Comparison of ENCODE assay signal across 23 mouse cellular contexts in genomic region chr12:108941282-108941681, GRCm38 (mm10). TPM values are rescaled to one million over a fixed set of nuclear protein-coding genes. Genes with fewer than 3 reads are reported as not detected.
DNase-seq lines count a peak whose midpoint lies in the region; ATAC-seq and TF ChIP-seq lines count a peak whose summit lies in the region.
"Had no signal": no experiment of that assay in that cellular context is flagged by ENCODE, and none has a peak within 500 bp of the region (broad histone marks: within the 10 kb centered on the region; RNA-seq: fewer than 3 reads in every experiment).

No protein-coding gene starts in this region.

- no peaks in the 10 kb centered on the region for H3K27me3 ChIP-seq in hindbrain, postnatal 0 days (ENCODE audit: insufficient read depth, low read length)
- no peaks in the 10 kb centered on the region for H3K27me3 ChIP-seq in hindbrain, embryonic 10.5 days (ENCODE audit: insufficient read depth, poor library complexity, severe bottlenecking)
- H3K27me3 ChIP-seq in testis, adult 2 months (ENCODE audit: control insufficient read depth, insufficient read depth, low read length): no peaks in the 10 kb centered on the region
- H3K27me3 ChIP-seq in stomach, postnatal 0 days (ENCODE audit: control insufficient read depth, insufficient read depth, low read length): no peaks in the 10 kb centered on the region
- H3K27me3 ChIP-seq: CH12.LX; embryonic facial prominence, embryonic 12.5 days; forebrain, embryonic 15.5 days; heart, embryonic 13.5 days; hindbrain, embryonic 12.5 days; Patski had no signal

- ATAC-seq in hindbrain, postnatal 0 days: no peak
- ATAC-seq in stomach, postnatal 0 days (ENCODE audit: low FRiP score, low TSS enrichment): no peak
- ATAC-seq: activated CD4-positive, CD25-positive, alpha-beta regulatory T cell, adult 4 months; forebrain, embryonic 15.5 days; hindbrain, embryonic 16.5 days had no signal

- TF ChIP-seq EP300 in stomach, postnatal 0 days (optimal IDR thresholded peaks at IDR 0.05): no peak

- intact Hi-C loops in left cerebral cortex, adult 2 months (cut with DNase I): no loop called here
- intact Hi-C loops in left cerebral cortex, postnatal 4 days (cut with DNase I): no loop called here

- no peak overlapping the region for H3K27ac ChIP-seq in hindbrain, postnatal 0 days
- no peak overlapping the region for H3K27ac ChIP-seq in hindbrain, embryonic 10.5 days
- H3K27ac ChIP-seq in left cerebral cortex, adult 2 months: no peak overlapping the region
- no peak overlapping the region for H3K27ac ChIP-seq in testis, adult 2 months (ENCODE audit: control insufficient read depth, insufficient read depth, low read depth, low read length)
- no peak overlapping the region for H3K27ac ChIP-seq in stomach, postnatal 0 days (replicated peaks)
- H3K27ac ChIP-seq: embryonic facial prominence, embryonic 12.5 days; forebrain, embryonic 15.5 days; heart, embryonic 13.5 days; hindbrain, embryonic 12.5 days had no signal

- no peaks in the 10 kb centered on the region for H3K36me3 ChIP-seq in hindbrain, postnatal 0 days (ENCODE audit: insufficient read depth, low read length)
- H3K36me3 ChIP-seq in hindbrain, embryonic 10.5 days: no peaks in the 10 kb centered on the region
- no peaks in the 10 kb centered on the region for H3K36me3 ChIP-seq in testis, adult 2 months (ENCODE audit: control insufficient read depth, insufficient read depth, low read length)
- H3K36me3 ChIP-seq in stomach, postnatal 0 days (ENCODE audit: control insufficient read depth, insufficient read depth, low read length): no peaks in the 10 kb centered on the region
- H3K36me3 ChIP-seq: embryonic facial prominence, embryonic 12.5 days; forebrain, embryonic 15.5 days; heart, embryonic 13.5 days; hindbrain, embryonic 12.5 days had no signal

- WGBS in hindbrain, postnatal 0 days: 59% methylated on average over 2 of the region's 2 CpGs
- 65% methylated on average over 2 of the region's 2 CpGs for WGBS in hindbrain, embryonic 10.5 days
- WGBS in stomach, postnatal 0 days: 49% methylated on average over 2 of the region's 2 CpGs

- H3K9ac ChIP-seq in hindbrain, postnatal 0 days (replicated peaks; ENCODE audit: low read length): no peak overlapping the region
- H3K9ac ChIP-seq in stomach, postnatal 0 days (ENCODE audit: low read length): no peak overlapping the region
- H3K9ac ChIP-seq: embryonic facial prominence, embryonic 12.5 days; forebrain, embryonic 15.5 days; heart, embryonic 13.5 days; hindbrain, embryonic 12.5 days had no signal

- H3K9me3 ChIP-seq in hindbrain, postnatal 0 days (ENCODE audit: low read length): no peaks in the 10 kb centered on the region
- H3K9me3 ChIP-seq in hindbrain, embryonic 10.5 days: no peaks in the 10 kb centered on the region
- no peaks in the 10 kb centered on the region for H3K9me3 ChIP-seq in stomach, postnatal 0 days (ENCODE audit: control insufficient read depth, low read length)
- H3K9me3 ChIP-seq: embryonic facial prominence, embryonic 12.5 days; forebrain, embryonic 15.5 days; heart, embryonic 13.5 days; hindbrain, embryonic 12.5 days had no signal

- DNase-seq in hindbrain, postnatal 0 days (ENCODE audit: low spot score): peak; percentile 25
- no peak for DNase-seq in hindbrain, embryonic 10.5 days (ENCODE audit: low spot score)
- no peak for DNase-seq in left cerebral cortex, adult 2 months (ENCODE audit: extremely low spot score in 1 of 2, low spot score in 2 of 2)
- DNase-seq in left cerebral cortex, postnatal 4 days: no peak
- no peak for DNase-seq in testis, postnatal 10 days (ENCODE audit: low spot score)
- no peak for DNase-seq in stomach, postnatal 0 days (ENCODE audit: low spot score)
- no peak for DNase-seq in layer of hippocampus, postnatal 10 days (ENCODE audit: low spot score in 2 of 2)
- DNase-seq: adrenal gland, adult 2 months; adrenal gland, postnatal 25 days; cerebellum, adult 11 months; cerebellum, adult 8-10 months; cerebellum, postnatal 14 days; gastrocnemius, postnatal 10 days; heart, postnatal 36 days had no signal

- TF ChIP-seq POLR2A in testis, adult 2 months (IDR thresholded peaks at IDR 0.05; ENCODE audit: control insufficient read depth, low read depth, low read length): no peak

- H3K4me1 ChIP-seq in hindbrain, postnatal 0 days (ENCODE audit: insufficient read depth, low read length): no peaks in the 10 kb centered on the region
- peaks cover 9% of the 10 kb centered on the region for H3K4me1 ChIP-seq in hindbrain, embryonic 10.5 days (replicated peaks)
- H3K4me1 ChIP-seq in testis, adult 2 months (ENCODE audit: control insufficient read depth, insufficient read depth, low read length): no peaks in the 10 kb centered on the region
- no peaks in the 10 kb centered on the region for H3K4me1 ChIP-seq in stomach, postnatal 0 days (replicated peaks; ENCODE audit: control insufficient read depth, insufficient read depth)
- H3K4me1 ChIP-seq: embryonic facial prominence, embryonic 12.5 days; forebrain, embryonic 15.5 days had no signal

- H3K4me3 ChIP-seq in hindbrain, postnatal 0 days (ENCODE audit: low read length): no peak overlapping the region
- H3K4me3 ChIP-seq in hindbrain, embryonic 10.5 days: no peak overlapping the region
- H3K4me3 ChIP-seq in left cerebral cortex, adult 2 months: no peak overlapping the region
- peak overlapping the region; percentile 61 for H3K4me3 ChIP-seq in testis, adult 2 months (ENCODE audit: control insufficient read depth, low read depth, low read length)
- H3K4me3 ChIP-seq in stomach, postnatal 0 days (ENCODE audit: low read depth, low read length): no peak overlapping the region
- H3K4me3 ChIP-seq: embryonic facial prominence, embryonic 12.5 days; forebrain, embryonic 15.5 days; heart, embryonic 13.5 days; hindbrain, embryonic 12.5 days had no signal

- H3K4me2 ChIP-seq in hindbrain, postnatal 0 days (ENCODE audit: low read depth, low read length): no peak overlapping the region
- no peak overlapping the region for H3K4me2 ChIP-seq in stomach, postnatal 0 days (replicated peaks; ENCODE audit: low read depth)
- H3K4me2 ChIP-seq: embryonic facial prominence, embryonic 12.5 days; forebrain, embryonic 15.5 days; heart, embryonic 13.5 days; hindbrain, embryonic 12.5 days had no signal

- TF ChIP-seq CTCF in hindbrain, postnatal 0 days (IDR thresholded peaks at IDR 0.05; ENCODE audit: low read depth): peak; percentile 60
- TF ChIP-seq CTCF in left cerebral cortex, adult 2 months (IDR thresholded peaks at IDR 0.05): peak; percentile 15; the same call in 1 of the 2 replicates
- TF ChIP-seq CTCF in testis, adult 2 months (IDR thresholded peaks at IDR 0.05; ENCODE audit: control insufficient read depth, insufficient read depth, insufficient replicate concordance, low read depth, low read length): no peak
- peak; percentile 36; the same call in 1 of the 2 replicates for TF ChIP-seq CTCF in stomach, postnatal 0 days (IDR thresholded peaks at IDR 0.05; ENCODE audit: low read depth)

RNA-seq across cellular contexts. Expression of gene Wars, which starts 47.3 kb away (rescaled TPM):
- total RNA-seq in hindbrain, postnatal 0 days (2014; rRNA removed): 114 and 123 TPM in 2 replicates
- 92.4 and 95.4 TPM in 2 replicates for polyA plus RNA-seq in hindbrain, postnatal 0 days (2015; fragmentation: Nextera tagmentation; extraction: Ambion mirVana)
- polyA plus RNA-seq in hindbrain, embryonic 10.5 days (2016; fragmentation: Nextera tagmentation; extraction: Ambion mirVana): 142 and 143 TPM in 2 replicates
- 10 to 100 TPM; 84.8 to 86.0 TPM for total RNA-seq in left cerebral cortex, adult 2 months (2021)
- 10 to 100 TPM; 93.2 to 99.7 TPM for total RNA-seq in left cerebral cortex, postnatal 4 days (2021)
- 27.4 and 43.7 TPM in 2 replicates for polyA plus RNA-seq in testis, adult 2 months (2012; rRNA removed)
- polyA plus RNA-seq in stomach, postnatal 0 days (2015; fragmentation: Nextera tagmentation; extraction: Ambion mirVana): 70.7 and 76.0 TPM in 2 replicates
- 10 to 100 TPM; 82.9 to 91.9 TPM for total RNA-seq in layer of hippocampus, postnatal 10 days (2021)

RNA-seq across cellular contexts. Expression of gene Wdr25, which starts 47.9 kb away (rescaled TPM):
- 5.8 and 7.4 TPM in 2 replicates for total RNA-seq in hindbrain, postnatal 0 days (2014; rRNA removed)
- polyA plus RNA-seq in hindbrain, postnatal 0 days (2015; fragmentation: Nextera tagmentation; extraction: Ambion mirVana): 4.7 and 5.4 TPM in 2 replicates
- polyA plus RNA-seq in hindbrain, embryonic 10.5 days (2016; fragmentation: Nextera tagmentation; extraction: Ambion mirVana): 9.0 and 10.4 TPM in 2 replicates
- total RNA-seq in left cerebral cortex, adult 2 months (2021): 10 to 100 TPM; 10.2 to 13.4 TPM
- total RNA-seq in left cerebral cortex, postnatal 4 days (2021): 1 to 10 TPM; 4.9 to 6.2 TPM
- 13.2 and 15.0 TPM in 2 replicates for polyA plus RNA-seq in testis, adult 2 months (2012; rRNA removed)
- 3.2 and 3.9 TPM in 2 replicates for polyA plus RNA-seq in stomach, postnatal 0 days (2015; fragmentation: Nextera tagmentation; extraction: Ambion mirVana)
- 1 to 10 TPM; 7.1 to 9.0 TPM for total RNA-seq in layer of hippocampus, postnatal 10 days (2021)
